Mouse (Mus musculus) embryonic facial prominence, embryonic 13.5 days (tissue): ENCODE measurements at regions not wholly inside any gene's neighbourhood (a gene's known extent, or its start where the extent isn't known, plus 50 kb on each side); places are given as distances from the start of the nearest gene placed in this dataset.
"Not testable (repeated sequence)": the region's sequence is repeated elsewhere in the genome, so short reads cannot be mapped to it uniquely, and the experiment has no call there.

Experiments
- ATAC-seq: fragments of 200-750 bp; cut with Nextera tagmentation; 2 replicates; pipeline ENCODE4 v1.8.0; 2017; ENCODE audit warnings: low read depth; ENCODE audit not compliant: insufficient number of reproducible peaks, insufficient read depth, low FRiP score, low TSS enrichment
- H3K27ac ChIP-seq: fragments of 300-500 bp; sonication (generic); 2 replicates; pipeline ENCODE4 v1.5.1; 2015; ENCODE audit warnings: moderate library complexity, mild to moderate bottlenecking, inconsistent platforms
- H3K27me3 ChIP-seq: fragments of 300-500 bp; sonication (generic); 2 replicates; pipeline ENCODE4 v1.6.1; 2015; ENCODE audit warnings: mild to moderate bottlenecking, inconsistent platforms
- H3K36me3 ChIP-seq: fragments of 300-500 bp; sonication (generic); 2 replicates; pipeline ENCODE4 v1.6.1; 2015; ENCODE audit warnings: mild to moderate bottlenecking, inconsistent platforms
- H3K4me1 ChIP-seq: fragments of 300-500 bp; sonication (generic); 2 replicates; pipeline ENCODE4 v1.6.1; 2015; ENCODE audit warnings: inconsistent platforms
- H3K4me2 ChIP-seq: fragments of 300-500 bp; sonication (generic); 2 replicates; pipeline ENCODE4 v1.6.1; 2015; ENCODE audit warnings: moderate library complexity, mild to moderate bottlenecking, inconsistent platforms
- H3K4me3 ChIP-seq: fragments of 300-500 bp; sonication (generic); 2 replicates; pipeline ENCODE4 v1.5.1; 2015; ENCODE audit warnings: mild to moderate bottlenecking, inconsistent platforms
- H3K9ac ChIP-seq: fragments of 300-500 bp; sonication (generic); 2 replicates; pipeline ENCODE4 v1.6.1; 2015; ENCODE audit warnings: mild to moderate bottlenecking, inconsistent platforms
- H3K9me3 ChIP-seq: fragments of 300-500 bp; sonication (generic); 2 replicates; pipeline ENCODE4 v1.6.1; 2016; ENCODE audit warnings: inconsistent platforms
- WGBS: fragments of 180-500 bp; shearing (Covaris S2); methylation state at CpG from one replicate; pipeline ENCODE4 v1.1.7; 2015; ENCODE audit warnings: mixed read lengths; 5-methylcytosine and 5-hydroxymethylcytosine counted together

DNA sequence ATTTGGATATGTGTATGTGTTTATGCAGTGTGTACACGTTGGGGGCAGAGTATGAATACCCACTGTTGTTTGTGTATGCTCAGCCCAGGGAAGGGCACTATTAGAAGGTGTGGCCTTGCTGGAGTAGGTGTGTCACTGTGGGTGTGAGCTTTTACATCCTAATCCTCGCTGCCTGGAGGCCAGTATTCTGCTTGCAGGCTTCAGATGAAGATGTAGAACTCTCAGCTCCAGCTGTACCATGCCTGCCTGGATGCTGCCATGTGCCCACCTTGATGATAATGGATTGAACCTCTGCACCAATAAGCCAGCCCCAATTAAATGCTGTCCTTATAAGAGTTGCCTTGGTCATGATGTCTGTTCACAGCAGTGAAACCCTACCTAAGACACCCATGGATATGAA lies 155.4 kb downstream of the Enc1 start:
- H3K27ac ChIP-seq, H3K9me3 ChIP-seq, H3K27me3 ChIP-seq, H3K4me1 ChIP-seq, H3K9ac ChIP-seq, H3K36me3 ChIP-seq, H3K4me3 ChIP-seq, H3K4me2 ChIP-seq, ATAC-seq: not testable (repeated sequence)
- 79% methylated on average over 2 of the region's 2 CpGs for WGBS

DNA sequence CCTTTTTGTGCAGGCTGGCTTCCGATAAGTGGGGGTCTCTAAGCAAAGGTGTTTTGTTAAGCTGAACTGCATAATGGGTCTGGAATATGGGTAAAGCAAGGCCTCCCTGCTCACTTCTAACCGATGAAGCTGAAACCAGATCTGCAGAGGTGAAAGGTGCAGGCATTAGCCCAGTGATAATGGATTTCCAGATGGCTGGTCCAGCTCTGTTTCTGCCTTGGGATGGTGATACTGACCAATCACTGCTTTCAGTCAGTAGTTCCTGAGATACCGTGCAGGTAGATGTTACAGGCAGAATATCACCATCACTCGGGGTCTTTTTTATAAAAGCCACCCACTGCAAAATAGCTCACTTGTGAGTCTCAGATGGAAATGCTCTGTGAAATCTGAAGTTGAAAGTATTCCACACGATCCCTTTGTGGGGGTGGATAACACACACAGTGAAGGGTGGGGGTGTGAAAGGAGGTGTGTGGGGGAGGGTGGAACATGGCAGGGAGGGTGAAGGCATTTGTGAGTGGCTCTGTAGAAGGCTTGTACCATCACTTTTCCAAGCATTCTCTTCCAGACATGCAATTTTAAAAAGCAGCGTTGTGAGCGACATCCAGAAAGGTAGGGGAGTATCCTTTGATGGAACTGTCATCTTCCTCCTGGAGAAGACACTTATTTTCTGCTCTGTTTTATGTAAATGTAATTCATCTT lies 154.0 kb downstream of the Enc1 start:
- Histone ChIP-seq H3K4me3 (no peak overlapping the region), H3K4me2 (no peak overlapping the region), H3K27ac (no peak overlapping the region), H3K9me3 (no peaks in the 10 kb centered on the region), H3K27me3 (no peaks in the 10 kb centered on the region), H3K4me1 (peaks cover 6% of the 10 kb centered on the region; the same call in 1 of the 2 replicates), H3K36me3 (no peaks in the 10 kb centered on the region), H3K9ac (no peak overlapping the region)
- no peak for ATAC-seq
- 72% methylated on average over 7 of the region's 7 CpGs for WGBS

DNA sequence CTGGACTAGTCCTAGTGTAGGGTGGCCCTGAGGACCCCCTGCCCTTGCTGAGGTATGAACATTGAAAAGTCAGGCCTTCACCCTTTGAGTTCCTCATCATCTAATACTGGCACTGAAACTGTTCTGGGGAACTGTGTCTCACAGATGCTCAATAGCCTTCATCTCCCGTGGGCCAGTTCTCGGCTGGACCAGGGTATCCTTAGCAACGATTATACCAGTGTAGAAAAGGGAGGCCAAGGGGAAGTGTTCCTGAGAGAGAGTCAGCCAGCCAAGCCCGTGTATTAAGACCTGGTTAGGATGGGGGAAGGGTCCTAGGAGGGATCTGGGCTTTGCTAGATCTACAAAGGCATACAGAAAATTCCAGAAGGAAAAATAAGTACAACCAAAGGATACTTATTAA lies 153.2 kb downstream of the Enc1 start:
- 72% methylated on average over 4 of the region's 4 CpGs for WGBS
- H3K27me3 ChIP-seq = no peaks in the 10 kb centered on the region
- H3K36me3 ChIP-seq = no peaks in the 10 kb centered on the region
- no peak overlapping the region for H3K4me3 ChIP-seq
- no peak for ATAC-seq
- H3K9ac ChIP-seq = no peak overlapping the region
- H3K9me3 ChIP-seq = no peaks in the 10 kb centered on the region
- H3K4me2 ChIP-seq = no peak overlapping the region
- no peak overlapping the region for H3K27ac ChIP-seq
- peaks cover 8% of the 10 kb centered on the region; the same call in 1 of the 2 replicates for H3K4me1 ChIP-seq

DNA sequence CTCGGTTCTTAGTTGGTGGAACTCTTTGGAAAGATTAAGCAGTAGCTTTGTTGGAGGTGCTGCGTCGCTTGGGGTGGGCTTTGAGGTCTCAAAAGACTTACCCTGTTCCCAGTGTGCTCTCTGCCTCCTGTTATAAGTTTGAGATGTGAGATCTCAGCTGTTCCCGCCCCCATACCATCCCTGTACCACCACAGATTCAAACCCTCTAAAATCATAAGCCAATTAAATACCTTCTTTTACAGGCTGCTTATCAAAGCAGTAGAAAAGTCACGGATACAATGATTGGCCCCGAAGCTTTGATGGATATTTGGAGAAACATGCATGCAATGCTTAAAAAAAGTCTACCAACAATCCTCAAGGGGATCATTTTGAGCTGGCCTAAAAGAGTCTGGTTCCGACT lies 152.6 kb downstream of the Enc1 start:
- Histone ChIP-seq H3K36me3 (no peaks in the 10 kb centered on the region), H3K4me1 (peaks cover 14% of the 10 kb centered on the region), H3K4me3 (no peak overlapping the region), H3K4me2 (no peak overlapping the region), H3K27ac (no peak overlapping the region), H3K27me3 (no peaks in the 10 kb centered on the region), H3K9me3 (no peaks in the 10 kb centered on the region), H3K9ac (no peak overlapping the region)
- 91% methylated on average over 7 of the region's 7 CpGs for WGBS
- no peak for ATAC-seq

DNA sequence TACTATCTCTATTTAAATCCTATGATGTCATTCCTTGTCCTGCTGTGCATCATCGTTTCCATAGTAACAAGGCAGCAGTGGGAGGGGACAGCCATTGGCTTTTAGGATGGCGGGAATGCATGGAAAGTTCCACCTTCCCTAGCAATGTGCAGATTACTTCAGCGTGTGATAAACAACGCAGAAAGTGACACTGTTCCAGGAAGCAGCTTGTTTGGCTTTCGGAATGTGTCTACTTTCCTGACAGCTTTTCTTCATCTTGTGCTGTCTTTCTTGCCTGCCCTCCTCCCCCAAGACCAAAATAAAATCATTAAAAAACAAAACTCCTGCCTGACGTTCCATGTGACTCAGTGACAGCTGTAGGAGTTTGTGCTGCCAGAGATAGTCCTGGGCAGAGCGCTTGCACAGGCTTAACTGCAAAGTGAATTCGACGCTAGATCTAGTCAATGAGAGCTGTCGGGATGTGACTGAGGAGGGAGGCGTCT lies 149.6 kb downstream of the Enc1 start:
- Histone ChIP-seq H3K27me3 (peaks cover 2% of the 10 kb centered on the region; the same call in 1 of the 2 replicates), H3K4me2 (peak overlapping the region; percentile 33), H3K36me3 (no peaks in the 10 kb centered on the region), H3K4me1 (peaks cover 24% of the 10 kb centered on the region), H3K27ac (no peak overlapping the region), H3K9me3 (no peaks in the 10 kb centered on the region), H3K4me3 (no peak overlapping the region), H3K9ac (no peak overlapping the region)
- WGBS = 27% methylated on average over 11 of the region's 11 CpGs
- no peak for ATAC-seq

DNA sequence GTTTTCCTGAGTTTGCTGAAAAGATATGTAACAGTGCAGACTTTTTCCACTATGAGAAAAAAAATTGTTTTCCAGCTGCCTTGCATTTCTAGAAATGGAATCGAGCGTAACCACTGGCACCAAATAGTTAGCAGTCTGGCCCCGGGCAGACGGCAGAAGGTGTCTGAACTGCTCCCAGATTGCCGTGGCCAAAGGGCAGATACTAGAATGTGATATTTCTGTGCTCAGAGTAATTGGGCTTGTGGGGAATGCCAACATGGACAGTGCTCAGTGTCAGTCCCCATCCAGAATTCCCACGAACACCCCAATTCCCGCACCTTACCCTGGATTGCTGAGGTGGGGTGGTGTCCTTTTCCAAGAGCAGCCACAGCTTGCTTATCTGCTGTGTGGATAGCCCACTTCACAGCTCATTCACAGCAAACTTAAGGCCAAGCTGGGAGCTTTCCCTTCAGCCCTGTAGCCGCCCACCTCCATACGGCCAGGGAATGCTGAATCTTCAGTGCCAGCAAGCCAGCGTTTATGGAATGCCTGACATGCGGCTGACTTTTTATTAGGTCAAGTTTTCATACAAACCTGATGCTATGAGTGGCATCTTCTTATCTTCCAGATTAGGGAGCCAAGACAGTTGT lies 148.1 kb downstream of the Enc1 start:
- Histone ChIP-seq H3K4me3 (no peak overlapping the region), H3K4me2 (no peak overlapping the region), H3K4me1 (peaks cover 28% of the 10 kb centered on the region), H3K36me3 (no peaks in the 10 kb centered on the region), H3K9me3 (no peaks in the 10 kb centered on the region), H3K27me3 (peaks cover 5% of the 10 kb centered on the region; the same call in 1 of the 2 replicates), H3K9ac (no peak overlapping the region), H3K27ac (peak overlapping the region; percentile 64; the same call in 1 of the 2 replicates)
- WGBS = 48% methylated on average over 11 of the region's 11 CpGs
- ATAC-seq = no peak

DNA sequence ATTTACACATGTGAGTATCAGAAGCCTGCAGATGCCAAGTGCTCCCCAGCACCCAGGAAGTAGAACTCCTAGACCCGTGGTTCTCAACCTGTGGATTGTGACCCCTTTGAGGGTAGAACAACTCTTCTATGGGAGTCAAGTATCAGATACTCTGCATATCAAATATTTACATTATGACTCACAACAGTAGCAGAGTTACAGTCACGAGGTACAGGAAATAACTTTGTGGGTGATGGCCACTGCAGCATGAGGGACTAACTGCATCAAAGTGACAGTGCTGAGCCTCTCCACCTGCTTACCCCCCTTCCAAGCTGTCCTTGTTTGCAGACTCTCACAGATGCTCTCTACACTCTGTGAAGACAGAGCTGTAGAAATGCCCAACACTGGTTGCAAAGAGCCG lies 145.6 kb downstream of the Enc1 start:
- Histone ChIP-seq H3K27ac (no peak overlapping the region), H3K4me2 (no peak overlapping the region), H3K9ac (no peak overlapping the region), H3K27me3 (peaks cover 5% of the 10 kb centered on the region; the same call in 1 of the 2 replicates), H3K36me3 (no peaks in the 10 kb centered on the region), H3K4me1 (peaks cover 40% of the 10 kb centered on the region), H3K9me3 (no peaks in the 10 kb centered on the region), H3K4me3 (no peak overlapping the region)
- 44% methylated on average over 3 of the region's 3 CpGs for WGBS
- no peak for ATAC-seq

DNA sequence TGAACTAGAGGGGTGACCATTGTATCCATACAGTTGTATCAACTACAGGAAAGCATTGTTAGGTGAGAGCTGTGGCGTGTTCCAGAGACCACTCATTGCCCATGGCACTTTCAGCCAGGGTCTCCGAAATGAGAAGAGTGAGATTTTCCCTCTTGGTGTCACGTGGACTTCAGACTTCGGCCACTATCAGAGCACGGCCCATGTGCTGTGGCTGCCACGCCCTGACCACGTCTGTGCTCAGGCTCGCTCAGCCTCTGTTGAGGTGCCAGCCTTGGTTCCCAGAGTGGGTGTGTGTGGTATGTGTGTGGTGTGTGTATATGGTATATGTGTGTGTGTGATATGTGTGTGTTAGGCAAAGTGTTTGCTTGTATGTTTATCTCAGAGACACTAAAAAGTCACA lies 144.6 kb downstream of the Enc1 start:
- 91% methylated on average over 8 of the region's 8 CpGs for WGBS
- H3K27ac ChIP-seq = no peak overlapping the region

DNA sequence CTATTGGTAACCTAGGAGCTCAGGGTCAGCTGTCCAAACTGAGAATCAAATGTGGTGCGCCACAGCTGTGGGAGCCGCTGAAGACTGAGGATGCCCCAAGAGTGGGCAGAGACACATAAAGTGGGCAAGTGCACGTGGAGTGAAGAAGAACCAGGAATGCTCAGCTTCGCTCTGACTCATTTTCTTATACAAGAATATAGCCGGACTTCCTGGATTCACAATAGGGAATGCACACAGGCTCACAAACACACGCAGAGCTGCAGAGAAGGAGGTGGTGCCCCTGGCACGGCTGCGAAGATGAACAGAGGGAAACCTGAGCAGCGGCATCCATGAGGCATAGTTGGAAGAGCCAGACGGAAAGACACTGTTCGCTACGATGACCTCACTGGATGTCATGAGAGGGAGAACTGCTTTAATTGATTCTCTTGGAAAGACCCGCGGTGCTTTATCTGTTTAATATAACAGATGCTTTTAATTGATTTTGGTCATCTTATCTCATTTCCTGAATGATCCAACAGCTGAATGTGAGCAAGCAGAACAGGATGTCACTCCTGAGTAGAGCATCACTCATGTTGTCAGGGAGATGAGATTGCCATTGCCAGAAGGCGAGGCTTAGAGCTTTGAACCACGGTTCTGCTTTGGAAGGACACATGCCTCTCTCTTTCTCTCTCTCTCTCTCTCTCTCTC lies 143.3 kb downstream of the Enc1 start:
- peaks cover 5% of the 10 kb centered on the region; the same call in 1 of the 2 replicates for H3K27me3 ChIP-seq
- no peaks in the 10 kb centered on the region for H3K9me3 ChIP-seq
- no peak for ATAC-seq
- no peaks in the 10 kb centered on the region for H3K36me3 ChIP-seq
- H3K27ac ChIP-seq = no peak overlapping the region
- no peak overlapping the region for H3K4me2 ChIP-seq
- peaks cover 33% of the 10 kb centered on the region for H3K4me1 ChIP-seq
- H3K9ac ChIP-seq = no peak overlapping the region
- no peak overlapping the region for H3K4me3 ChIP-seq
- WGBS = 70% methylated on average over 16 of the region's 16 CpGs

More for the DNA sequence above, 144.6 kb downstream of the Enc1 start:
- Histone ChIP-seq H3K9me3 (no peaks in the 10 kb centered on the region), H3K36me3 (no peaks in the 10 kb centered on the region), H3K4me3 (no peak overlapping the region), H3K9ac (no peak overlapping the region), H3K4me2 (no peak overlapping the region), H3K4me1 (peaks cover 37% of the 10 kb centered on the region), H3K27me3 (peaks cover 5% of the 10 kb centered on the region; the same call in 1 of the 2 replicates)
- no peak for ATAC-seq

DNA sequence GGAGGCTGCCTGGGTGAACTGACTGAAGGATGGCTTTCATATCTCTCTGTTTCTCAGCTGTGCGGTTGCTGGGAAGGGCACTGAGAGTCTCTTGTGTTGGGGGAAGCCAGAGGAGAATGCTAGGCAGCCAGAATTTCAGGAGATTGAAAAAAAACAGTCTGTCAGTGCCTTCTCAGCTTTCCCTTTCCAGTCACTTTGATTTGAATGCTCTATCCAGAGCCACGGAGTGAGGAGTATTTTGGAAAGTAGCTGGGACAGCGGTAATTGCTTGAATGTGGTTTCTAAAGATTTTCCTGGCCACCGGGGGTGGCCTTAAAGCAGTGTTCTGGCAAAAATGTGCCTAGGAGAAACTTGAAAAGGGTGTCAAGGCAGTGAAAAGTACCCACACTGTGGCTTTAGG lies 142.4 kb downstream of the Enc1 start:
- ATAC-seq = no peak
- 20% methylated on average over 4 of the region's 4 CpGs for WGBS
- H3K9me3 ChIP-seq = no peaks in the 10 kb centered on the region
- no peak overlapping the region for H3K9ac ChIP-seq
- peaks cover 24% of the 10 kb centered on the region for H3K4me1 ChIP-seq
- H3K36me3 ChIP-seq = no peaks in the 10 kb centered on the region
- no peak overlapping the region; the same call in 1 of the 2 replicates for H3K27ac ChIP-seq
- H3K27me3 ChIP-seq = peaks cover 5% of the 10 kb centered on the region; the same call in 1 of the 2 replicates
- no peak overlapping the region for H3K4me3 ChIP-seq
- H3K4me2 ChIP-seq = no peak overlapping the region

DNA sequence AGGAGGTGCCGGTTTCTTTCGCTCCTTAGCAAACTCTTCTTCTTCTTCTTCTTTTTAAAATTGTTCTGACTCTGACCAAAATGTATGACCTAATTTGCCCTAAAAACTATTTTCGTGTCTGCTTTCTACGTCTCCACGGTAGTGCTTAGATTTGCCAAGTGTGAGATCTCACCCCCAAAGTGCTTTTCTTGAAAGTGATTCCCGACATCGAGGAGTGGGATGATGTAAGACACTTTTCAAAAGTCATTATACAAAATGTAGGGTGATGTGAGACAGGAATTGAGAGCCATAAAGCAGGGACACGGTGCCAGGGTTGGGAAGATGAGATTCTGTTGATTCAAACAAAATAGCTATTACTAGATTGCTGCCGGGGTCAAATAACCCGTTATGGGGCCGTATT lies 139.5 kb downstream of the Enc1 start:
- Histone ChIP-seq H3K4me2 (no peak overlapping the region), H3K9me3 (no peaks in the 10 kb centered on the region), H3K27ac (no peak overlapping the region), H3K4me3 (no peak overlapping the region), H3K36me3 (no peaks in the 10 kb centered on the region), H3K27me3 (peaks cover 2% of the 10 kb centered on the region; the same call in 1 of the 2 replicates), H3K9ac (no peak overlapping the region), H3K4me1 (peaks cover 30% of the 10 kb centered on the region)
- 69% methylated on average over 11 of the region's 11 CpGs for WGBS
- ATAC-seq = no peak

DNA sequence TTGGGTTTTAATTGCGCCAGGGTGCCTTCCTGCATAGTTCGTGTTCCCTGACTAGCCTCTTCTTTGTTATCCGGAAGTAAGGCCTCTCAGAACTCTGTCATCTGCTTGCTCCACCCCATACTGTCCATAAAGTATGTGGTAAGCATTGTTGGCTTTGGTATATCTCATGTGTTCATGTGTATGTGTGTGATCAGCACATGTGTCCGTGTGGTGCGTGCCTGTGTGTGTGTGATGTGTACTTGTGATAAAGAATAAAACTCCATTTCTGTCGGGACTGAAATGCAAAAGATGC lies 135.3 kb downstream of the Enc1 start:
- Histone ChIP-seq H3K9me3 (no peaks in the 10 kb centered on the region), H3K4me1 (peaks cover 16% of the 10 kb centered on the region), H3K36me3 (no peaks in the 10 kb centered on the region), H3K9ac (no peak overlapping the region), H3K27ac (no peak overlapping the region), H3K4me3 (no peak overlapping the region), H3K4me2 (no peak overlapping the region), H3K27me3 (no peaks in the 10 kb centered on the region)
- WGBS = 60% methylated on average over 6 of the region's 6 CpGs
- ATAC-seq = no peak
